Comparison of ENCODE assay signal across 11 mouse cellular contexts in the genomic region with DNA sequence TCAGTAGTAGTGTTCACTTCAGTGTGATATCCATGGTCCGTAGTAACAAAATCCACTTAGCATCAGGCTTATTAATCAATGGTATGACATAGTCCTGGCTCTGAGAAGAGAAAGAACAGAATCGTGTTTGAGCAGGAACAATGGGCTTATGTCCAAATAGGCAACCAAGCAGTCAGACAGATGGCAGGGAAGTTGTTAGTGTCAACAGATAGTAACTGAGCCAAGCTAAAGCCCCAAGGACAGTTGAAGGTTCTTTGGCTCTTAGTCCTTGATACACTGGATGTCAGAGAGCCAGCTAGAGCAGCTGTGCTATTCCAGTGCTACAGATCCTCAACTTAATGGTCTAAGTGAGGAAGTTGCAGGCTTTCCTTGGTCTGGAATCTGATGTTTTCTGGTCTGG.
DNase-seq lines count a peak whose midpoint lies in the region; ATAC-seq and TF ChIP-seq lines count a peak whose summit lies in the region.
"Had no signal": no experiment of that assay in that cellular context is flagged by ENCODE, and none has a peak within 500 bp of the region (broad histone marks: within the 10 kb centered on the region; RNA-seq: fewer than 3 reads in every experiment).

No protein-coding gene starts in this region.

- peak; percentile 89 for ATAC-seq in hindbrain, embryonic 16.5 days
- no peak for ATAC-seq in midbrain, postnatal 0 days (ENCODE audit: low FRiP score)
- ATAC-seq in midbrain, embryonic 14.5 days (ENCODE audit: low FRiP score, low TSS enrichment): no peak
- ATAC-seq: midbrain, embryonic 16.5 days had no signal

- DNase-seq in adrenal gland, adult 2 months: peak; percentile 58
- DNase-seq in adrenal gland, postnatal 4 days (ENCODE audit: low spot score in 2 of 2): no peak
- no peak for DNase-seq in hindbrain, embryonic 10.5 days (ENCODE audit: low spot score)
- peak; percentile 82 for DNase-seq in midbrain, postnatal 0 days (ENCODE audit: low spot score)
- no peak for DNase-seq in midbrain, embryonic 14.5 days
- DNase-seq in heart, postnatal 4 days: peak; percentile 39
- no peak for DNase-seq in liver
- DNase-seq: kidney, postnatal 25 days had no signal

- no peaks in the 10 kb centered on the region for H3K27me3 ChIP-seq in hindbrain, embryonic 16.5 days (replicated peaks; ENCODE audit: control insufficient read depth, insufficient read depth, low read length)
- no peaks in the 10 kb centered on the region for H3K27me3 ChIP-seq in hindbrain, embryonic 10.5 days (ENCODE audit: insufficient read depth, poor library complexity, severe bottlenecking)
- no peaks in the 10 kb centered on the region for H3K27me3 ChIP-seq in midbrain, postnatal 0 days (ENCODE audit: insufficient read depth, low read length)
- H3K27me3 ChIP-seq in midbrain, embryonic 14.5 days (ENCODE audit: control insufficient read depth, insufficient read depth, low read length): no peaks in the 10 kb centered on the region
- H3K27me3 ChIP-seq: limb, embryonic 15.5 days had no signal

- WGBS in hindbrain, embryonic 16.5 days: 44% methylated on average over 2 of the region's 2 CpGs
- 87% methylated on average over 2 of the region's 2 CpGs for WGBS in hindbrain, embryonic 10.5 days
- WGBS in midbrain, postnatal 0 days: 65% methylated on average over 2 of the region's 2 CpGs
- WGBS in midbrain, embryonic 14.5 days: 75% methylated on average over 2 of the region's 2 CpGs

- H3K27ac ChIP-seq in hindbrain, embryonic 16.5 days (ENCODE audit: low read depth, low read length): no peak overlapping the region
- H3K27ac ChIP-seq in hindbrain, embryonic 10.5 days: no peak overlapping the region
- no peak overlapping the region for H3K27ac ChIP-seq in midbrain, postnatal 0 days (ENCODE audit: low read depth, low read length)
- H3K27ac ChIP-seq in midbrain, embryonic 14.5 days (replicated peaks; ENCODE audit: low read depth, low read length): no peak overlapping the region
- H3K27ac ChIP-seq: limb, embryonic 15.5 days had no signal

- H3K4me3 ChIP-seq in hindbrain, embryonic 16.5 days (ENCODE audit: low read length): no peak overlapping the region
- no peak overlapping the region for H3K4me3 ChIP-seq in hindbrain, embryonic 10.5 days
- no peak overlapping the region for H3K4me3 ChIP-seq in midbrain, postnatal 0 days (ENCODE audit: low read depth, low read length)
- no peak overlapping the region for H3K4me3 ChIP-seq in midbrain, embryonic 14.5 days (replicated peaks; ENCODE audit: low read depth, low read length)
- H3K4me3 ChIP-seq: limb, embryonic 15.5 days had no signal

- H3K4me2 ChIP-seq in hindbrain, embryonic 16.5 days (ENCODE audit: low read length): no peak overlapping the region
- no peak overlapping the region for H3K4me2 ChIP-seq in midbrain, postnatal 0 days (ENCODE audit: low read depth, low read length, poor library complexity, severe bottlenecking)
- H3K4me2 ChIP-seq in midbrain, embryonic 14.5 days (ENCODE audit: low read length): no peak overlapping the region
- H3K4me2 ChIP-seq: limb, embryonic 15.5 days had no signal

- H3K4me1 ChIP-seq in hindbrain, embryonic 16.5 days (ENCODE audit: control insufficient read depth, insufficient read depth, low read depth, low read length): no peaks in the 10 kb centered on the region
- H3K4me1 ChIP-seq in hindbrain, embryonic 10.5 days (replicated peaks): peaks cover 16% of the 10 kb centered on the region; the same call in 1 of the 2 replicates
- no peaks in the 10 kb centered on the region for H3K4me1 ChIP-seq in midbrain, postnatal 0 days (ENCODE audit: insufficient read depth, low read length)
- no peaks in the 10 kb centered on the region for H3K4me1 ChIP-seq in midbrain, embryonic 14.5 days (ENCODE audit: control insufficient read depth, insufficient read depth, low read length)
- H3K4me1 ChIP-seq: limb, embryonic 15.5 days had no signal

- no peak overlapping the region for H3K9ac ChIP-seq in hindbrain, embryonic 16.5 days (ENCODE audit: low read depth, low read length)
- H3K9ac ChIP-seq in midbrain, postnatal 0 days (replicated peaks; ENCODE audit: low read length, poor library complexity, severe bottlenecking): no peak overlapping the region
- H3K9ac ChIP-seq in midbrain, embryonic 14.5 days (replicated peaks; ENCODE audit: low read length): no peak overlapping the region
- H3K9ac ChIP-seq: limb, embryonic 15.5 days had no signal

- no peak for TF ChIP-seq CTCF in midbrain, postnatal 0 days (IDR thresholded peaks at IDR 0.05)

- H3K36me3 ChIP-seq in hindbrain, embryonic 16.5 days (ENCODE audit: control insufficient read depth, insufficient read depth, low read length): no peaks in the 10 kb centered on the region
- no peaks in the 10 kb centered on the region for H3K36me3 ChIP-seq in hindbrain, embryonic 10.5 days
- no peaks in the 10 kb centered on the region for H3K36me3 ChIP-seq in midbrain, postnatal 0 days (ENCODE audit: insufficient read depth, low read length)
- H3K36me3 ChIP-seq in midbrain, embryonic 14.5 days (ENCODE audit: control insufficient read depth, insufficient read depth, low read length): no peaks in the 10 kb centered on the region
- H3K36me3 ChIP-seq: limb, embryonic 15.5 days had no signal

- no peaks in the 10 kb centered on the region for H3K9me3 ChIP-seq in hindbrain, embryonic 16.5 days (ENCODE audit: control insufficient read depth, low read length)
- no peaks in the 10 kb centered on the region for H3K9me3 ChIP-seq in hindbrain, embryonic 10.5 days
- H3K9me3 ChIP-seq in midbrain, postnatal 0 days (ENCODE audit: low read length): no peaks in the 10 kb centered on the region
- H3K9me3 ChIP-seq in midbrain, embryonic 14.5 days (ENCODE audit: control insufficient read depth, low read length): no peaks in the 10 kb centered on the region
- H3K9me3 ChIP-seq: limb, embryonic 15.5 days had no signal

Comparison
In these comparisons a context has a peak if more than half of its experiments do, and no peak if none do; other contexts are left out.
1. DNase-seq: peak in adrenal gland, adult 2 months (single experiment), midbrain, postnatal 0 days (single experiment) and heart, postnatal 4 days (single experiment); none in adrenal gland, postnatal 4 days (0 of 2), hindbrain, embryonic 10.5 days (single experiment), midbrain, embryonic 14.5 days (single experiment) and liver (single experiment).